Mouse (Mus musculus): Measurements from ENCODE around the gene Adamts12. TPM values are rescaled to one million over a fixed set of nuclear protein-coding genes. Genes with fewer than 3 reads are reported as not detected.

The Adamts12 gene
- polyA plus RNA-seq, 1 experiment: 0.35 TPM

- Histone ChIP-seq H3K4me1 (replicated peaks; ENCODE audit: control insufficient read depth, insufficient read depth, low read length) (no peaks in the 10 kb centered on the region), H3K27me3 (ENCODE audit: control insufficient read depth, insufficient read depth, low read length) (no peaks in the 10 kb centered on the region), H3K27ac (ENCODE audit: control insufficient read depth, insufficient read depth, low read length) (no peak overlapping the region), H3K36me3 (ENCODE audit: control insufficient read depth, insufficient read depth, low read length) (no peaks in the 10 kb centered on the region), H3K4me3 (ENCODE audit: control insufficient read depth, insufficient read depth, low read length) (no peak overlapping the region)
- no peak for DNase-seq
- TF ChIP-seq CTCF (IDR thresholded peaks at IDR 0.05; ENCODE audit: borderline replicate concordance, control insufficient read depth, extremely low read depth, insufficient read depth, low read length, poor library complexity): no peak
- WGBS: 97% methylated on average over 7 of the region's 7 CpGs
Observed at GRCm38 (mm10) chr15:11173884-11174470, 109.4 kb downstream of the Adamts12 start.

GRCm38 (mm10) chr15:11174842-11175241, 110.3 kb downstream of the Adamts12 start:
- Histone ChIP-seq H3K4me1 (replicated peaks; ENCODE audit: control insufficient read depth, insufficient read depth, low read length) (no peaks in the 10 kb centered on the region), H3K36me3 (ENCODE audit: control insufficient read depth, insufficient read depth, low read length) (no peaks in the 10 kb centered on the region), H3K27ac (ENCODE audit: control insufficient read depth, insufficient read depth, low read length) (no peak overlapping the region), H3K4me3 (ENCODE audit: control insufficient read depth, insufficient read depth, low read length) (no peak overlapping the region), H3K27me3 (ENCODE audit: control insufficient read depth, insufficient read depth, low read length) (no peaks in the 10 kb centered on the region)
- WGBS: 88% methylated on average over 13 of the region's 13 CpGs
- TF ChIP-seq CTCF (IDR thresholded peaks at IDR 0.05; ENCODE audit: borderline replicate concordance, control insufficient read depth, extremely low read depth, insufficient read depth, low read length, poor library complexity) (no peak), POLR2A (IDR thresholded peaks at IDR 0.05; ENCODE audit: control insufficient read depth, extremely low read depth, insufficient read depth, low read length, poor library complexity) (no peak)
- no peak for DNase-seq

DNA sequence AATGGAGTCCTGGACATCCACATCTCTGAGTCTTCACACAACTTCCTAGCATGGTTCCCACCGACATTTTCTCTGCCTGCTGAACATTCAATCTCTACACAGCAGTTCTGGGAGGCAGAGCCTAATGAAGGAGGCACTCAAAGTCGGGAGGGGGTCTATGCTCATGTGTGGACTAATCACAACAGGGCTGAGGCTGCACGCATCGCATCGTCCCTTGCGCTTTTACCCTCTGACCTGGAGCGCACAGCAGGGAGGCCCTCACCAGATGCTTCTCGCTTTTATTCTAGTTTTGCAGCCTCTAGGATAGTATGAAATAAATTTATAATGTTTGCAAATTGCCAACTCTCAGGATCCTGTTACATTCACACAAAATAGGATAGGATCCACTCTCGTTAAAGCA, 112.9 kb downstream of the Adamts12 start:
- Histone ChIP-seq H3K27ac (ENCODE audit: control insufficient read depth, insufficient read depth, low read length) (no peak overlapping the region), H3K36me3 (ENCODE audit: control insufficient read depth, insufficient read depth, low read length) (no peaks in the 10 kb centered on the region), H3K4me1 (replicated peaks; ENCODE audit: control insufficient read depth, insufficient read depth, low read length) (no peaks in the 10 kb centered on the region), H3K27me3 (ENCODE audit: control insufficient read depth, insufficient read depth, low read length) (no peaks in the 10 kb centered on the region), H3K4me3 (ENCODE audit: control insufficient read depth, insufficient read depth, low read length) (no peak overlapping the region)
- DNase-seq: no peak
- no peak for TF ChIP-seq CTCF (IDR thresholded peaks at IDR 0.05; ENCODE audit: borderline replicate concordance, control insufficient read depth, extremely low read depth, insufficient read depth, low read length, poor library complexity)
- TF ChIP-seq POLR2A (IDR thresholded peaks at IDR 0.05; ENCODE audit: control insufficient read depth, extremely low read depth, insufficient read depth, low read length, poor library complexity): no peak
- 90% methylated on average over 9 of the region's 9 CpGs for WGBS

GRCm38 (mm10) chr15:11179751-11180169, 115.2 kb downstream of the Adamts12 start:
- TF ChIP-seq CTCF (IDR thresholded peaks at IDR 0.05; ENCODE audit: borderline replicate concordance, control insufficient read depth, extremely low read depth, insufficient read depth, low read length, poor library complexity): no peak
- no peak for TF ChIP-seq POLR2A (IDR thresholded peaks at IDR 0.05; ENCODE audit: control insufficient read depth, extremely low read depth, insufficient read depth, low read length, poor library complexity)
- no peak overlapping the region for H3K4me3 ChIP-seq (ENCODE audit: control insufficient read depth, insufficient read depth, low read length)
- no peaks in the 10 kb centered on the region for H3K27me3 ChIP-seq (ENCODE audit: control insufficient read depth, insufficient read depth, low read length)
- no peaks in the 10 kb centered on the region for H3K36me3 ChIP-seq (ENCODE audit: control insufficient read depth, insufficient read depth, low read length)
- H3K27ac ChIP-seq (ENCODE audit: control insufficient read depth, insufficient read depth, low read length): no peak overlapping the region
- no peaks in the 10 kb centered on the region for H3K4me1 ChIP-seq (replicated peaks; ENCODE audit: control insufficient read depth, insufficient read depth, low read length)
- 89% methylated on average over 2 of the region's 2 CpGs for WGBS
- DNase-seq: no peak

DNA sequence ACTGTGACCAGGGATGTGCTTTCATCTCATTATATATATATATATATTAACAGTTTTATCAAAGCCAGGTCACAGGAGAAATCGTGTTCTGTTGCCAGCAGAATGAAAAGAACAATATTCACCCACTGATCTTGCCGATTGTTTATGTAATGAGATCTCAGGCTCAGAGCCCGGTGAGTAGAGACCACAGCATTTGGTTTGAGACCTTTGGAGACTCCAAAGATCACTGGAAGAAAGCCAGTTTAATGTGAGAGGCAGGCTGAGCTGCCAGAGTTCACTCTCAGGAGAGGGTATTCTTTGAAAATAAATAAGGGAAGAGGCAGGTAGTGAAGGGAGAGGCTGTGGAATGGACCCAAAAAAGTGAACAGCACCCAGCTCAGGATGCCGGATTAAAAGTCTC, 122.1 kb downstream of the Adamts12 start:
- Histone ChIP-seq H3K27me3 (ENCODE audit: control insufficient read depth, insufficient read depth, low read length) (no peaks in the 10 kb centered on the region), H3K27ac (ENCODE audit: control insufficient read depth, insufficient read depth, low read length) (no peak overlapping the region), H3K36me3 (ENCODE audit: control insufficient read depth, insufficient read depth, low read length) (no peaks in the 10 kb centered on the region), H3K4me3 (ENCODE audit: control insufficient read depth, insufficient read depth, low read length) (no peak overlapping the region), H3K4me1 (replicated peaks; ENCODE audit: control insufficient read depth, insufficient read depth, low read length) (no peaks in the 10 kb centered on the region)
- no peak for TF ChIP-seq CTCF (IDR thresholded peaks at IDR 0.05; ENCODE audit: borderline replicate concordance, control insufficient read depth, extremely low read depth, insufficient read depth, low read length, poor library complexity)
- TF ChIP-seq POLR2A (IDR thresholded peaks at IDR 0.05; ENCODE audit: control insufficient read depth, extremely low read depth, insufficient read depth, low read length, poor library complexity): no peak
- 84% methylated on average over 4 of the region's 4 CpGs for WGBS
- no peak for DNase-seq

GRCm38 (mm10) chr15:11190447-11190846, 125.9 kb downstream of the Adamts12 start:
- H3K36me3 ChIP-seq (ENCODE audit: control insufficient read depth, insufficient read depth, low read length): no peaks in the 10 kb centered on the region
- H3K4me3 ChIP-seq (ENCODE audit: control insufficient read depth, insufficient read depth, low read length): no peak overlapping the region
- WGBS: 91% methylated on average over 4 of the region's 4 CpGs
- TF ChIP-seq POLR2A (IDR thresholded peaks at IDR 0.05; ENCODE audit: control insufficient read depth, extremely low read depth, insufficient read depth, low read length, poor library complexity) (no peak), CTCF (IDR thresholded peaks at IDR 0.05; ENCODE audit: borderline replicate concordance, control insufficient read depth, extremely low read depth, insufficient read depth, low read length, poor library complexity) (no peak)
- DNase-seq: no peak
- H3K27ac ChIP-seq (ENCODE audit: control insufficient read depth, insufficient read depth, low read length): no peak overlapping the region
- H3K27me3 ChIP-seq (ENCODE audit: control insufficient read depth, insufficient read depth, low read length): no peaks in the 10 kb centered on the region
- H3K4me1 ChIP-seq (replicated peaks; ENCODE audit: control insufficient read depth, insufficient read depth, low read length): no peaks in the 10 kb centered on the region

DNA sequence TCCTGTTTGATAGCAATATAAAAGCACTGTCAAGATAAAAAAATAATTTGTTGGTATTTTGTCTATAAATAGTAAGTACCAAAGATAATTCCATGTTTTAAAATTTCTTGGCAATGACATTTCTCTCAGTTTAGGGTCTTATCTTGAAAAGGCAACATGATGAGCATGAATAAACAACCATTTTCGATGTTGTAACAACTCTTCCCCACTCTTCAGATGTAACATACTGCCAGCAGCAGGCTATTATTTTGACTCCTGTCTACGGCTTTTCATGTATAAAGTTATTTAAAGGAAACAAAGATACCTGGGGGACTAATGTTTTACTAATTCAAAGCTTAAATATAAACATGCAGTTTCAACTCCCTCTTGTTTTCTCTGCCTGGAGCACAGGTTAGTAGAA, 128.2 kb downstream of the Adamts12 start:
- H3K4me1 ChIP-seq (replicated peaks; ENCODE audit: control insufficient read depth, insufficient read depth, low read length): no peaks in the 10 kb centered on the region
- no peak overlapping the region for H3K27ac ChIP-seq (ENCODE audit: control insufficient read depth, insufficient read depth, low read length)
- TF ChIP-seq POLR2A (IDR thresholded peaks at IDR 0.05; ENCODE audit: control insufficient read depth, extremely low read depth, insufficient read depth, low read length, poor library complexity) (no peak), CTCF (IDR thresholded peaks at IDR 0.05; ENCODE audit: borderline replicate concordance, control insufficient read depth, extremely low read depth, insufficient read depth, low read length, poor library complexity) (no peak)
- WGBS: 89% methylated on average over 2 of the region's 2 CpGs
- H3K36me3 ChIP-seq (ENCODE audit: control insufficient read depth, insufficient read depth, low read length): no peaks in the 10 kb centered on the region
- no peaks in the 10 kb centered on the region for H3K27me3 ChIP-seq (ENCODE audit: control insufficient read depth, insufficient read depth, low read length)
- H3K4me3 ChIP-seq (ENCODE audit: control insufficient read depth, insufficient read depth, low read length): no peak overlapping the region
- DNase-seq: no peak

Data from thymus, adult 2 months (tissue).